Mouse (Mus musculus) regulatory T cell (primary cell): ENCODE results near the gene Nlk.
"Not testable (repeated sequence)": the region's sequence is repeated elsewhere in the genome, so short reads cannot be mapped to it uniquely, and the experiment has no call there.

ENCODE experiments used
- in situ Hi-C: fragments of 300-600 bp; cut with MboI, MseI; formaldehyde crosslinking; loops from one replicate; pipeline ENCODE4 v1.15.1; 2025; ENCODE audit warnings: high pct_unique_total_duplicates

Nlk gene

GRCm38 (mm10) chr11:78598763-78599415, 98.3 kb downstream of the Nlk start:
- in situ Hi-C loops, result no loop called here

GRCm38 (mm10) chr11:78596750-78597149, 100.4 kb downstream of the Nlk start:
- in situ Hi-C loops, result no loop called here

GRCm38 (mm10) chr11:78595773-78596172, 101.4 kb downstream of the Nlk start:
- in situ Hi-C loops, result no loop called here

GRCm38 (mm10) chr11:78594271-78594964, 102.8 kb downstream of the Nlk start:
- in situ Hi-C loops, result no loop called here

- in situ Hi-C loops, result loop anchor here (10.0 kb wide), 2 partner anchors 237 to 347 kb away; partner anchors contain the start of gene Lyrm9
Observed at GRCm38 (mm10) chr11:78587677-78588076, 109.5 kb downstream of the Nlk start.

- in situ Hi-C loops, result loop anchor here (10.0 kb wide), 2 partner anchors 239 to 349 kb away; partner anchors contain the start of gene Lyrm9
Observed at GRCm38 (mm10) chr11:78586099-78586498, 111.1 kb downstream of the Nlk start.

GRCm38 (mm10) chr11:78582848-78583247, 114.3 kb downstream of the Nlk start:
- in situ Hi-C loops, result loop anchor here (10.0 kb wide), 2 partner anchors 242 to 352 kb away; partner anchors contain the start of gene Lyrm9

- in situ Hi-C loops, result no loop called here
Observed at GRCm38 (mm10) chr11:78574975-78575374, 122.2 kb downstream of the Nlk start.

- in situ Hi-C loops, result no loop called here
Observed at GRCm38 (mm10) chr11:78574536-78574935, 122.6 kb downstream of the Nlk start.

GRCm38 (mm10) chr11:78574031-78574430, 123.1 kb downstream of the Nlk start:
- in situ Hi-C loops, result not testable (repeated sequence)

- in situ Hi-C loops, result no loop called here
Observed at GRCm38 (mm10) chr11:78571854-78572253, 125.3 kb downstream of the Nlk start.

- in situ Hi-C loops, result no loop called here
Observed at GRCm38 (mm10) chr11:78571441-78571840, 125.7 kb downstream of the Nlk start.

- in situ Hi-C loops, result no loop called here
Observed at GRCm38 (mm10) chr11:78569806-78570205, 127.4 kb downstream of the Nlk start.

- in situ Hi-C loops, result no loop called here
Observed at GRCm38 (mm10) chr11:78568827-78569226, 128.3 kb downstream of the Nlk start.

- in situ Hi-C loops, result no loop called here
Observed at GRCm38 (mm10) chr11:78567614-78568013, 129.6 kb downstream of the Nlk start.

GRCm38 (mm10) chr11:78566775-78567174, 130.4 kb downstream of the Nlk start:
- in situ Hi-C loops, result no loop called here

- in situ Hi-C loops, result no loop called here
Observed at GRCm38 (mm10) chr11:78560447-78560846, 136.7 kb downstream of the Nlk start.

- in situ Hi-C loops, result no loop called here
Observed at GRCm38 (mm10) chr11:78557241-78557640, 139.9 kb downstream of the Nlk start.

- in situ Hi-C loops, result no loop called here
Observed at GRCm38 (mm10) chr11:78556070-78556469, 141.1 kb downstream of the Nlk start.

- in situ Hi-C loops, result no loop called here
Observed at GRCm38 (mm10) chr11:78555623-78556022, 141.6 kb downstream of the Nlk start.

- in situ Hi-C loops, result no loop called here
Observed at GRCm38 (mm10) chr11:78551059-78551398, 146.1 kb downstream of the Nlk start.

- in situ Hi-C loops, result no loop called here
Observed at GRCm38 (mm10) chr11:78550168-78551058, 146.8 kb downstream of the Nlk start, which contains the start of gene Tmem97. Gene Tmem97 (minus strand): TSS chr11:78550777.
